Mouse (Mus musculus): ENCODE results near the gene B9d1.

Gene B9d1

DNA sequence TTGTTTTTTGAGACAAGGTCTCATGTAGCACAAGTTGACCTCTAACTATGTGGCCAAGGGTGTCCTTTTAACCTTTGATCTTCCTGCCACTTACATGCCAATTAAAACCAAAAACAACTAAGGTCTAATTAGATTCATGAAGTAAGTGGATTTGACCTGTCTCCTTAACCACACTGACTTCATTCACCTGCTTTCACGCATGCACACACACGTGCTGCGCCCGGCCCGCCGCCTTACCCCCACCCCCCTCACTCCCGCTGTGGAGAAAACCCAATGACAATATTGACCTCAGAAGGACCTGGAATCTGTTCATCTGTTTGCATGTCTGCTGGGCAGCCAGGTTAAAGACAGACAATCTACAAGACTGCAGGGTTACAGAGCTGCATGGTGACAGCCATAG is 35.7 kb downstream of the B9d1 start:
- no peak for DNase-seq (ENCODE audit: extremely low spot score)

DNA sequence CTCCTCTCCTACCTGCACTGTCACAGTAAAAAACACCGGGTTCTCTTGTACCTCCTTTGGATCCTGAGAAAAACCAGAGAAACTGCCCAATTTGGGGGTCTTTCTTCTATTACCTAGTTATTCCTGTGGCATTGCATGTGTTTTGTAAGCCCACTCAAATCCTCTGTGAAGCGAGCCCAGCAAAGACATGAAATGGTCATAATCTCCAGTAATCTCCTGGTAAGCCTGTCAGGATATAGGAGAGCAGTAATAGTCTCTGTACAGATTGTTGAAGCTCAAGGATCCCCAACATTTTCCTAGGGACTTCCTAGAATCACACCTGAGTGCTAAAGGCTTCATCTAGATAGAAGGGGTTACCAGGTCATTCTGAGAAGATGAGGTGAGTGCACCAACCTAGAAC is 36.2 kb downstream of the B9d1 start:
- no peak for DNase-seq (ENCODE audit: extremely low spot score)

DNA sequence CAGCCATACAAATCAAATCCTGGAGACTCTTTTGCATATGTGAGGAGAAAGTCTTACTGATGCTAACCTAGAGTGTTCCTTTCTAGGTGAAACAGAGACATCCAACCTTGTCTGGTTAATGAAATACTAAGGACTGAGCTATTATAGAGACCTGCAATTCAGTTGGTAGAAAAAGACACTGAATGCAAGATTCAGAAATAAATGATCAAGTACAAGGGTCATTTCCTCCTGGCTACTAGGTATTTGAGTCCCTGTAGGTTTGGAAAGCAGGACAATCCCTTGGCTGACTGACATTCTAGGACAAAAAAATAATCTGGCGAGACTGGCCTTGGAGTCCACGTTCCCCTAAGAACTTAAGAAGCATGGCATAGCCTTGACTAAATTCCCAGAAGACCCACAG is 40.6 kb downstream of the B9d1 start:
- no peak for DNase-seq (ENCODE audit: extremely low spot score)

DNA sequence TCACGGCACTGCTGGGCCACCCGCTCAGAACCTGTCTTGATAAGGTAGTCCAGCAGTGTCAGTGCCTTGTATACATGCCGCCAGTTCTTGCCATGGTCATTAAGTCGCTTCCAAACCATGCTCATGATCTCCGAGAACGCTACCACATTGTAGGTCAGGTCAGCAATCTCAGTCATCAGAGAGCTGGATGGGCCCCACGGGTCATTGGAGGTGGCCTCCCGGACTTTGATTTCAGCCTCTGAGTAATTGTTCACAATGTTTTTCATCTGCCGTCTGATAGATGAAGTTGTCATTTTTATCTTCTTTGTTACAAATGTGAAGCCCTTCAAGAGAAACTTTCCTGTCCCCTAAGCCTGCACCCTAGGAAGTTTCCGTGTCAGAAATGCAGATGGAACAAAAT is 41.5 kb downstream of the B9d1 start:
- no peak for DNase-seq (ENCODE audit: extremely low spot score)

DNA sequence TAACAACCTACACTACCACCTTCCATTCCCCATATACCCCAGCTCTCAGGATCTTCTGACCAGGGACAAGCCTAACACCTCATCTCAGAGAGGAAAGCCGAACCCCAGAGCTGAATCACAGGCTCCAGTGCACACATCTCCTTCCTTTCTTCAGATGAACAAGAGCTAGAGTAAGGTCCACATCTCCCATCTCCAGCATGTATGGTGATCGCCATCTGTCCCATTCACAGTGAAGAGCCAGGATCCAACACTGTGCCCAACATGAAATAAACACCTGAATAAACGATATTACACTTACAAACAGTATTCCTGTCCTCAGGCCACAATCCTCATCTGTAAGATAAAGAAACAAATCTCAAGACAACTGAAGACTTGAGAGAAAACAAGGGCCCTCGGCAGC is 42.8 kb downstream of the B9d1 start:
- DNase-seq (ENCODE audit: extremely low spot score) = no peak

DNA sequence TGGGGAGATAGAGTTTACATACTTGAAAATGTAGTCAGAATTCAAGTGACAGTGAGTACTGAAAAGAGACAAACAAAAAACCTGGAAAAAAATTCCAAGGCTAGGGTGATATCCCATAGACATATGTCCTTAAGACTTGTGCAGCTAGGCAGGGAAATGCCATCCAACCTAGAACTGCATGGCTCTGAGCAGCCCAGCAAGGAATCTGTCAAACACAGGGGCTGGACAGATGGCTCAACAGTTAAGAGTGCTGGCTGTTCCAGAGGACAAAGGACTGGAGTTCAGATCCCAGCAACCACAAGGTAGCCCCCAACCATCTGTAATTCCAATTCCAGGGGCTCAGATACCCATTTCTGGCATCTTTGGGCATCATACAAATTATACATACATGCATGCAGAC is 45.7 kb downstream of the B9d1 start:
- no peak for DNase-seq (ENCODE audit: extremely low spot score)

DNA sequence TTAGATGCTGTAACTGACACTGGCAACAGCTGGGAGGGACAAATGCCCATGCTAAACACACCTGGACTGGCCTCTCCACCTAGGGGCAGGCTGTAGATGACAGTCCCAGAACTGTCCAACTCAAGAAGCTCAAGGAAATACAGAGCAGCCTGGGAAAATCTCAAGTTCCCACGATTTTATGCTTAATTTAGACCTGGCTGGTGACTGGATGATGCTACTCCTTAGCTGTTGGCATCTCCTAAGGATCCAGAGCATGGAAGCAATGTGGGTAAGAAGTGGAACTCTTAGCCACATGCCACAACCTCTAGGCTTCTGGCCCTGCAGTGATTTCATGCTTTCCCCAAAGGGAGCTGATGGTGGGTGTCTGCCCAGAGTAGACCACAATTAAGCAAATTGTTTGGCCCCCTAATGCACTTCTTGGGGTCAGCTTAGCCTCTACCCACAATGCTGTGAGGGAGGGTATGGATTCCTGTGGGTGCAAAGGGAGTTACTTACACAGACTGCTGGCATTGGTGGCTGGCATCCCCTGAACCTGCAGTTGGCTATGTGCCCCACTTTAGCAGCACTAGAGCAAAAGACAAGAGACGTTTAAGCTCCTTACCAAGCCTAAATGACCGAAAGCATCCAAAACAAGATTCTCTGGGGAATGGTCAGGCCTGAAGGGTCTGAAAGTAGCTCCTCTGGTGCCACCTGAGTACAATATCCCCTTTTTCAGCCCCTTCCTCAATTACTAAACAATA is 48.2 kb downstream of the B9d1 start:
- no peak for DNase-seq (ENCODE audit: extremely low spot score)

DNA sequence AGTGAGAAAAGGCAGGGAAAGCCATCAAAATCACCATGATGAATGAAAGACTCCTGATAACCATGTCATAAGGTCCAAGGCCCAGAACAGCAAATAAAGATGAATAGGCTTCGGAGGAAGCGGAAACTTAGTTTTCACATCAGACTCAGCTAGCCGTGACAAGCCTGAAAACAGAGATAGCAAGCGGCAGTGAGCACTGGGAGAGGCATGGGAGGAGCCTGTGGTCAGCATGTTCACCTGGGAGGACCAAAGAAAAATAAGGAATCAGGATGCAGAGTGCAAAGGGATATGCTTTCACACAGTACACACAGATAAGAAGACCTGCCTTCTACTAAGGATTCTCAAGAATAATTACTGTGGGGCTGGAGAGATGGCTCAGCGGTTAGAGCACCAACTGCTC is 54.6 kb downstream of the B9d1 start:
- no peak for DNase-seq (ENCODE audit: extremely low spot score)

DNA sequence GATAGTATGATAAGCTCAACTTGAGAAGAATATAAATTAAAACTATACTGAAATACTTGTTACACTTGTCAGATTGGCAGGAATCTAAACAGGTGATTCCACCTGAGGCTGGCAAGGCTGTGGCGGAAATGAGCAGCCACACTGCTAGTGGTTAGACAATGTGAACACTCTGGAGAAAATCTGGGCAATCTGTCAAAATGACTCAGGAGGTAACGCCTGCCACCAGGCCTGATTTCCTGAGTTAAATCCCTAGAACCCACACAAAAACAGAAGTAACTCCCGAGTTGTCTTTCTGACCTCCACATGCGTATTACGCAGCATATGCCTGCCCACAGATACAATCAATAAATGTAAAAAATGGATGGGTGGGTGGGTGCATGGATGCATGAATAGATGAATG is 57.5 kb downstream of the B9d1 start:
- DNase-seq (ENCODE audit: extremely low spot score) = no peak
